Mouse (Mus musculus) heart, postnatal 0 days (tissue): Measurements from ENCODE around the gene Kirrel.

Experiments
- CTCF ChIP-seq: IDR thresholded peaks from 2 replicates; pipeline ENCODE4 v1.5.1; 2016; ENCODE audit warnings: antibody characterized with exemption, control low read depth, low read depth
- EP300 ChIP-seq: IDR thresholded peaks from 2 replicates; pipeline ENCODE4 v1.6.1; 2016; ENCODE audit warnings: antibody characterized with exemption, low read depth

DNA sequence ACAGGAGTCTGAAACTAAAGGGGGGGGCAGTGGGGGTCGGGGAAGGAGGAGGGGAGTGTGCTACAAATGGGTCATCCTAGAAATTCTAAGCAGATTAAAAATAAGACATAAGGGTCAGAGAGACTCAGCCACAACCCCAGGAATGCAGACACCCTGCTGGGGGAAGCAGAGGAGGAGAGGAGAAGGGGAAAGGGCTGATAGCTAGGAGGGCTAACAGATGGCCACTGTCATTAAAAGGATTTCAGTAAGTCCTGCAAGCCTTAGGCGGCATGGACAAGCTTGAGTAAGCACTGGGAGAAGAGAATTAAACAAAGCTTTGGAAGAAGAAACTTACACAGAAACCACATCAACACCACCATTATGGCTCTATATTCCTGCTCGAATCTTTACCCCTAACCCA is 62.3 kb downstream of the Kirrel start:
- TF ChIP-seq CTCF: no peak
- TF ChIP-seq EP300: no peak
